Mouse (Mus musculus) induced T-regulatory cell, adult 2 months (primary cell): ENCODE data around the gene Uap1.
"Not testable (repeated sequence)": the region's sequence is repeated elsewhere in the genome, so short reads cannot be mapped to it uniquely, and the experiment has no call there.

Source experiments
- DNase-seq: peaks from one replicate; pipeline ENCODE4 v3.0.0-alpha.2; 2012; ENCODE audit warnings: low read depth

The Uap1 gene

DNA sequence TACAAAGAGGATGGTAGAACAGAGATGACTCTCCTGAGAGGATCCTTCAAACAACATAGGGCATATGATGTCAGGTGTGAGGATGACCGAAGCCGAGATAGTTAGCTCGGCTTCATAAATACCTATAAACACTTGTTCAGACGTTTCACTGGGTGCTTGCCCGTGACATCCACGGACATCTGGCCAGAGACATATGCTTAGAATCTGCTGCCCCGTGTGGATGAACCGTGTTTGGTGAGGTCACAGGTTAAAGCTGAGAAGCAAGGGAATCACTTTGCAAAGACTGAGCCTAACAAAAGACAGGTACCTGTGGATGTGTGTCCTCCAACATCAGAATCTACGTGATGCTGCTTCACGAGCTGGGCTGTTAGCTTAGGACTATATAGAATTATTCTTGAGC, 62.5 kb downstream of the Uap1 start:
- no peak for DNase-seq

DNA sequence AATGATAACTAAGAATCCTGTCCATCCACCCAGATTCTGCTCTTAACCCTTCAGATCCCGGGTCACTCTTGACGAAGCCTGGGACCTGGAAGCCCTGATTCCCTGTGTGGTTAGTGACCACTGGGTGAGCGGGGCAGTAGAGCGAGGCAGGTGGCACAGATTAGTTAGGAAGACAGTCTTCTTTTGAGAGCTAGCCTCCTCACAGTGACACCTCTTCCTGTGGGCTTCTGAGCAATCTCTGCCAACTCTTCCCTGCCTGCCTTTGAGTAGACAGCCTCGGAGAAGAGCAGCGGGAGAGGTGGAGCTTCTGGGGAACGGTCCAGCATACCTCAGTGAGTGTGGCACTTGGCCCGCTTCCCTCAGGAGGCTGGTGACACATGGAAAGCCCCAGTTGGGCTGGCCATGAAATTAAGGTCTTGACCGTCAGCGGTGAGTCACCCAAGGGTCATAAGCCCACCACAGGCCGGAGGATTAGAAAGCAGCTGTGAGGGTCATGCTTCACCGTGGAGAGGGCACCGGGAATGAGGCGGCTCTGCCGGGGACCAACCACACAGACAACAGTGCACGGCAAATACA, 63.0 kb downstream of the Uap1 start:
- DNase-seq, result no peak

- no peak for DNase-seq
Measured at GRCm38 (mm10) chr1:170110516-170111332, 64.0 kb downstream of the Uap1 start, which contains the start of gene Ddr2. Ddr2 (minus strand) TSS chr1:170110762.

DNA sequence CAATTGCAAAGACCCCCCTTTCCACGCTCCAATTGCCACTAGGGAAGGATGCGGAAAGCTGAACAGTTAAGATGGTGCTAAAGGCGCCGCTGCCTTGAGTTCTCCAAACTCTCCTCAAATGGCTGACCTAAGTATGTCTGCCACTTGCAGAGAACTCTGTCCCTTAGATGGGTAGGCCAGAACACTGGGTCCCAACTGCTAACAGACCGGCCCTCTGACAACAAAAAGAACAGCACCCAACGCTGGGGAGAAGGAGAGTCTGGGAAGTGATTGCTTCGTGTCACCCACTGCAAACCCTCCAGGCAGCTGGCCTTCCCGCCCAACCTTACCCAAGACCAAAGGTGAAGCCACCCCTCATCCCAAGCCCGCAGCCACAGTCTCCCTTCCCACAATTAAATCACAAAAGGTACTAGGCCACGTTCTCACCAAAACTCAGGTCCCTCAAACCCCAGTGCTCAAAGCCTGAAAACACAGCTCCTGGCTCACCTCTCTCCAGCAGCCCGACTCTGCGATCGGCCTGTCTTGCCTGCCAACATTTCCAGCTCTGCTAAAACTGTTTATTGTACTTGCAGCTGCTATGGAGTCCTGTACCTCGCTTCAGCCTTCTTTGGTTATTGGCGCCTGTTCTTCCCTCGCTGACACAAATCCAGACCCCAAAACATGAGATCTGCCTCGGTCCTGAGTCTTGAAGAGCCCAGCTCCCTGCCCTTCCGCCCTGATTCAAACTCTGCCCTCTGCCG, 64.8 kb downstream of the Uap1 start:
- no peak for DNase-seq

GRCm38 (mm10) chr1:170102814-170103213, 71.9 kb downstream of the Uap1 start:
- DNase-seq, result not testable (repeated sequence)
